Mouse (Mus musculus) erythroblast, embryonic 14.5 days (primary cell): Measurements from ENCODE around the gene Hoxc9. TPM values are rescaled to one million over a fixed set of nuclear protein-coding genes. Genes with fewer than 3 reads are reported as not detected.

Experiments used
- H3K27me3 ChIP-seq: 2 replicates; pipeline ENCODE4 v1.6.1; 2012; ENCODE audit warnings: inconsistent platforms; ENCODE audit not compliant: control insufficient read depth
- H3K36me3 ChIP-seq: 2 replicates; pipeline ENCODE4 v1.6.1; 2012; ENCODE audit warnings: mild to moderate bottlenecking, inconsistent platforms; ENCODE audit not compliant: control insufficient read depth
- H3K4me1 ChIP-seq: 2 replicates; pipeline ENCODE4 v1.6.1; 2012; ENCODE audit warnings: inconsistent platforms; ENCODE audit not compliant: control insufficient read depth
- H3K4me3 ChIP-seq: replicated peaks from 2 replicates; pipeline ENCODE3; 2012; ENCODE audit warnings: moderate library complexity, mild to moderate bottlenecking, inconsistent platforms
- H3K9me3 ChIP-seq: 2 replicates; pipeline ENCODE4 v1.6.1; 2012; ENCODE audit warnings: low read length, inconsistent platforms, mixed read lengths; ENCODE audit not compliant: control insufficient read depth
- GATA1 ChIP-seq: IDR thresholded peaks from 2 replicates; pipeline ENCODE4 v1.6.1; 2012; ENCODE audit warnings: low read length, inconsistent platforms, mixed read lengths
- TAL1 ChIP-seq: IDR thresholded peaks from 3 replicates; pipeline ENCODE4 v1.6.1; 2012; ENCODE audit warnings: low read length, inconsistent platforms, mixed read lengths
- polyA plus RNA-seq: library from polyadenylated mRNA; stranded (reverse); fragments of >175 nt; gene quantifications from 2 replicates; pipeline ENCODE4 v1.2.3, GENCODE M21; 2012

Gene Hoxc9
- polyA plus RNA-seq, 1 experiment, result not detected

- H3K27me3 ChIP-seq, result peaks cover 97% of the 10 kb centered on the region
- H3K9me3 ChIP-seq, result no peaks in the 10 kb centered on the region
- no peaks in the 10 kb centered on the region for H3K4me1 ChIP-seq
- TF ChIP-seq GATA1, result no peak
- no peak for TF ChIP-seq TAL1
- no peaks in the 10 kb centered on the region for H3K36me3 ChIP-seq
- H3K4me3 ChIP-seq, result no peak overlapping the region
These were observed 45.3 kb downstream of the Hoxc9 start for GRCm38 (mm10) chr15:103021544-103021943.

- Histone ChIP-seq H3K4me1 (no peaks in the 10 kb centered on the region), H3K27me3 (peaks cover 97% of the 10 kb centered on the region), H3K36me3 (no peaks in the 10 kb centered on the region), H3K4me3 (no peak overlapping the region), H3K9me3 (no peaks in the 10 kb centered on the region)
- no peak for TF ChIP-seq TAL1
- no peak for TF ChIP-seq GATA1
These were observed 47.9 kb downstream of the Hoxc9 start for GRCm38 (mm10) chr15:103024131-103024530.

DNA sequence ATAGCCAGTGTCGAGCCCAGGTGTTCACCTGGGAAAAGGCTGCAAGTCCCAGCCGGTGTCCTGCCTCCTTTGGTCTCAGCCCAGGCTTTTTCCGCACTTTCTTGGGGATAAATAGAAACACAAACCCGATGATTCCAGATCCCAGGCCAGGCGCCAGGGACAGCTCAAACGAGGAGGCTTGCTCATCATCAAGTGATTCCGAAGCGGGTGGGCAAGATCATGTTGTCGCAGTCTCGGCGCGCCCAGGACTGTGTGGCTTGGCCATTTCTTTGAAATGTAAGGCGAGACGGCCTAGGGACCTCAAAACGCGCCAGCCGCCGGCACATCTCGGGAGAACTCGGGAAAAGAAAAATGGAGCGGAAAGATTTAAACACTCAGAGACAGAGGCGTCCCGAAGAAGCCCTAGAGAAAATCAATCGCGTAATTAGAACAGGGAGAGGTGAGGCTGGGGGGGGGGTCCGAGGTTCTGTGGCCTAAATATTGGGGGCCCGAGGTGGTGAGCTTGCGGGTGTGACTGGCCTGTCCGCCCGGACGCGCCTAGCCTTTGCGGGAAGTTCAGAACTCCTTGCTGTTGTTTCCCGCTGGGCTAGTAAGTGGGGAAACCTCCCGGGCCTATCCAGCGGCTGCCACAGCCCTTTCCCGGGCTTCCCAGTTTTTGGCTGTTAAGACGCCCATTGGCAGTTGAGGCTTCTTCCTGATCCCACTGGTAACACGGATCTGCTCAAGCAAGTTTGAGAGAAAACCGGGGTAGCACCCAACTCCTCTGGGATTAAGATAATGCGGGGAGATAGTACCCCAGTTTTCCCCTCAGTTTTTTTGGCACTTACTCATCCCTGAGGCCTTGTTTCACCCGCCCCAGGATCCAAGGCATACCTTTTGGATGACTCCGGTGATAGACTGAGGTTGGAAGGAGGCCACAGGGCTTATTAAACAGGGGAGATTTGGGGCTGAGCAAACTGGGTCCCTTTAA, 51.3 kb downstream of the Hoxc9 start:
- TF ChIP-seq TAL1 (no peak), GATA1 (no peak)
- Histone ChIP-seq H3K4me3 (no peak overlapping the region), H3K36me3 (no peaks in the 10 kb centered on the region), H3K9me3 (no peaks in the 10 kb centered on the region), H3K4me1 (no peaks in the 10 kb centered on the region), H3K27me3 (peaks cover 99% of the 10 kb centered on the region)

- H3K4me1 ChIP-seq, result no peaks in the 10 kb centered on the region
- H3K4me3 ChIP-seq, result no peak overlapping the region
- no peaks in the 10 kb centered on the region; the same call in 1 of the 2 replicates for H3K9me3 ChIP-seq
- no peaks in the 10 kb centered on the region for H3K36me3 ChIP-seq
- H3K27me3 ChIP-seq, result peaks cover 100% of the 10 kb centered on the region
- TF ChIP-seq GATA1 (no peak), TAL1 (no peak)
These were observed 52.8 kb downstream of the Hoxc9 start for GRCm38 (mm10) chr15:103028916-103029512.

- Histone ChIP-seq H3K4me3 (no peak overlapping the region), H3K9me3 (no peaks in the 10 kb centered on the region; the same call in 1 of the 2 replicates), H3K27me3 (peaks cover 100% of the 10 kb centered on the region), H3K36me3 (no peaks in the 10 kb centered on the region), H3K4me1 (no peaks in the 10 kb centered on the region)
- TF ChIP-seq TAL1 (no peak), GATA1 (no peak)
These were observed 53.9 kb downstream of the Hoxc9 start for GRCm38 (mm10) chr15:103030142-103030541.

- no peaks in the 10 kb centered on the region; the same call in 1 of the 2 replicates for H3K9me3 ChIP-seq
- peaks cover 100% of the 10 kb centered on the region for H3K27me3 ChIP-seq
- TF ChIP-seq GATA1 (no peak), TAL1 (no peak)
- H3K4me3 ChIP-seq, result no peak overlapping the region
- H3K36me3 ChIP-seq, result no peaks in the 10 kb centered on the region
- no peaks in the 10 kb centered on the region for H3K4me1 ChIP-seq
These were observed 55.9 kb downstream of the Hoxc9 start for GRCm38 (mm10) chr15:103032167-103032566.

DNA sequence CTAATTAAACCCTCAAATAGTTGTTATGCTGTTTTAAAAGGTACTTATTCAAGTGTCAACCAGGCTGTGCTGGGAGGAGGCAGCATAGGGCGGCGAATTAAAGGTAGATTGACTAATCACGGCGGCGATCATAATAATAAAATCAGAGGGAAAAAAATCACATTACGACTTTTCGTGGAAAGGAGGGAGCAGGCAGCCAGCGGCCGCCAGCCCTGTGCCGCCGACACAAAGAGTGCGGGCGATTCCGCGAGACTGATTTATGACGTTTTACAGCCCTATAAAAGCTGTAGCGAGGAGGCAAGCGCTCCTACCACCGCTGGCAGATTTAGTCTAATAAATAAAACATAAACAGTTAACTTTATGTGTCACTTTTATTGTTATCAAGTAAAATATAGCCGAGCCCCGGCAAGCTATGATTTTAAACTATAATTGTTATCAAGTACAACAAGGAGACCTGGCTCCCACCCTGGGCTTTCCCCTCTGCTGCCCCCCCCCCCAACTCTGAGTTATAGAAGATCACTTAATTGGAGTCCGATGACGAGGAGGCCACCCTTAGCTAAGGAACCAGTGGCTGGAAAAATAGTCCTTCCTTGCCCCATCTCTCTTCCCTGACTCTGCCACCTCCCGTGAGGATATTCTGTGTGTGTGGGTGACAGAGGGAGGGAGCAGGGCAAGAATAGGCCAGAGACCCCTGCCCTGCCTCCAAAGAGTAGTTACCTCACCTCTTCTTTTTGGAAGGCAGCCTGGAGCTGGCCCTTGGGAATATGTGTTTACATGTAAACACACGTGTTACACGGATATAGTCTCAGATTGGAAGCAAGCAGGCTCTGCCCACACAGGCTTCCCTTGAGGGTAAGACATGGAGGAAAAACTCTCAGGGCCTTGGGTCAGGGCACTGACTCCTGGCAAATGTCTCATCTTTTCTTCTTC, 56.7 kb downstream of the Hoxc9 start:
- H3K4me3 ChIP-seq, result no peak overlapping the region
- H3K27me3 ChIP-seq, result peaks cover 100% of the 10 kb centered on the region
- H3K9me3 ChIP-seq, result no peaks in the 10 kb centered on the region; the same call in 1 of the 2 replicates
- H3K36me3 ChIP-seq, result no peaks in the 10 kb centered on the region
- TF ChIP-seq TAL1, result no peak
- TF ChIP-seq GATA1, result no peak
- H3K4me1 ChIP-seq, result no peaks in the 10 kb centered on the region

DNA sequence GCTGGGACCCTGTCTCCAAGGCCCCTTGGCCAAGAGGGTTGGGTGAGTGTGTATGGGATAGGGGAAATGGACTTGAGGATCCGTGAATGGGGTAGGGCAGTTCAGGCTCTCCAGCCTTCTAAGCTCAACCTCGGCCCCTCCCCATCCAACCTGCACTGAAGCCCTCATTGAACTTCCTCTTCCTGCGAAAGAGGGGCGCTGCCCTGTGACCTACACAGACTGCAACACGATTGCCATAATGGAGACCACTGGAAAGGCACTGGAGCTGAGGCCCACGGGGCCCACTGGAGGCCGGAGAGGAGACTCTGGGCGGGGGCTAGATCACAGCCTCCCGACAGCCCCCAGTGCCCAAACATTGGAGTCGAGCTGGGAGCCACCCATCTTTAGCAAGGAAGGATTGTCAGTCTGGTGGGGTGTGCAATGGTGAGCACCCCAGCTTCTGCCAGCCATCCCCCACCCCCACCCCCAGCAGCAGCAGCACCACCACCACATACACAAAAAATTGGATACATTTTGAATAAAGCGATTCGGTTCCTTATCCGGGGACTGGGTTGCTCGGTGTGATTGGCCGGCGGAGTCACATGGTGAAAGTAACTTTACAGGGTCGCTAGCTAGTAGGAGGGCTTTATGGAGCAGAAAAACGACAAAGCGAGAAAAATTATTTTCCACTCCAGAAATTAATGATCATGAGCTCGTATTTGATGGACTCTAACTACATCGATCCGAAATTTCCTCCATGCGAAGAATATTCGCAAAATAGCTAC, 58.0 kb downstream of the Hoxc9 start:
- Histone ChIP-seq H3K36me3 (no peaks in the 10 kb centered on the region), H3K27me3 (peaks cover 100% of the 10 kb centered on the region), H3K9me3 (no peaks in the 10 kb centered on the region; the same call in 1 of the 2 replicates), H3K4me3 (no peak overlapping the region), H3K4me1 (no peaks in the 10 kb centered on the region)
- TF ChIP-seq GATA1, result no peak
- TF ChIP-seq TAL1, result no peak

Other genes starting within 250 kb of the Hoxc9 start
- gene Hoxc13, start 55.3 kb upstream of the Hoxc9 start, polyA plus RNA-seq, result not detected in 2 replicates
- gene Hoxc12, start 39.7 kb upstream of the Hoxc9 start, polyA plus RNA-seq, result not detected in 2 replicates
- gene Hoxc11, start 22.0 kb upstream of the Hoxc9 start, polyA plus RNA-seq, result not detected in 2 replicates
- not detected in 2 replicates for gene Hoxc10, start 9.6 kb upstream of the Hoxc9 start, polyA plus RNA-seq
- not detected in 2 replicates for gene Hoxc5, start 9.0 kb upstream of the Hoxc9 start, polyA plus RNA-seq
- 0.02 TPM in 1 of 2 replicates, not detected in the other for gene Hoxc8, start 14.2 kb downstream of the Hoxc9 start, polyA plus RNA-seq
- not detected in 2 replicates for gene Hoxc6, start 21.8 kb downstream of the Hoxc9 start, polyA plus RNA-seq
- gene Hoxc4, start 42.5 kb downstream of the Hoxc9 start, polyA plus RNA-seq, result 0.02 TPM in 1 of 2 replicates, not detected in the other
- 0.07 and 0.19 TPM in 2 replicates for gene Smug1, start 190.7 kb downstream of the Hoxc9 start, polyA plus RNA-seq